ENCODE assay signal across 8 mouse cellular contexts in genomic region chr14:52315283-52315780, GRCm38 (mm10). TPM values are rescaled to one million over a fixed set of nuclear protein-coding genes. Genes with fewer than 3 reads are reported as not detected.
A peak's percentile ranks its signal among the peaks of the same experiment; 100 is the strongest.
DNase-seq lines count a peak whose midpoint lies in the region; ATAC-seq lines count a peak whose summit lies in the region.

No protein-coding gene starts in this region.

- DNase-seq in heart, adult 11 months = peak; percentile 90
- no peak for DNase-seq in heart, postnatal 14 days
- DNase-seq in thymus, postnatal 14 days = peak; percentile 20
- DNase-seq in thymus, postnatal 10 days (ENCODE audit: low spot score in 2 of 2) = no peak
- DNase-seq in liver, embryonic 13.5 days = no peak
- no peak for DNase-seq in embryo, embryonic 10 days (ENCODE audit: low spot score)
- DNase-seq in thymus, postnatal 36 days = no peak
- DNase-seq in layer of hippocampus, adult 9-10 months (ENCODE audit: low spot score) = no peak

- peak overlapping the region; percentile 81 for H3K4me2 ChIP-seq in liver, embryonic 13.5 days

- no peaks in the 10 kb centered on the region for H3K9me3 ChIP-seq in liver, embryonic 13.5 days (replicated peaks)

- intact Hi-C loops in heart, postnatal 14 days (cut with DNase I) = no loop called here

- no peak overlapping the region for H3K27ac ChIP-seq in liver, embryonic 13.5 days

- H3K4me3 ChIP-seq in liver, embryonic 13.5 days (replicated peaks) = peak overlapping the region; percentile 63

- H3K27me3 ChIP-seq in liver, embryonic 13.5 days = peaks cover 51% of the 10 kb centered on the region

- 8% methylated on average over 17 of the region's 17 CpGs for WGBS in liver, embryonic 13.5 days (ENCODE audit: insufficient replicate concordance)

- peaks cover 24% of the 10 kb centered on the region for H3K4me1 ChIP-seq in liver, embryonic 13.5 days (replicated peaks)

- H3K36me3 ChIP-seq in liver, embryonic 13.5 days = peaks cover 10% of the 10 kb centered on the region; the same call in 1 of the 2 replicates

- ATAC-seq in liver, embryonic 13.5 days (ENCODE audit: low read depth) = 0 out of 2 replicates have a peak, but pooled peaks have one; percentile 4

- peak overlapping the region; percentile 60 for H3K9ac ChIP-seq in liver, embryonic 13.5 days

RNA-seq across cellular contexts. Expression of gene Mettl3, which starts 10.4 kb away (rescaled TPM):
- total RNA-seq in heart, postnatal 14 days (2021) = 10 to 100 TPM; 19.1 to 19.5 TPM
- polyA plus RNA-seq in liver, embryonic 13.5 days (2015; fragmentation: Nextera tagmentation; extraction: Ambion mirVana) = 20.6 and 21.9 TPM in 2 replicates

RNA-seq across cellular contexts. Expression of gene Sall2, which starts 13.2 kb away (rescaled TPM):
- total RNA-seq in heart, postnatal 14 days (2021) = 1 to 10 TPM; 2.2 to 2.9 TPM
- polyA plus RNA-seq in liver, embryonic 13.5 days (2015; fragmentation: Nextera tagmentation; extraction: Ambion mirVana) = 1.2 and 1.5 TPM in 2 replicates

RNA-seq across cellular contexts. Expression of gene Rab2b, which starts 36.0 kb away (rescaled TPM):
- total RNA-seq in heart, postnatal 14 days (2021) = 1 to 10 TPM; 5.5 to 7.1 TPM
- polyA plus RNA-seq in liver, embryonic 13.5 days (2015; fragmentation: Nextera tagmentation; extraction: Ambion mirVana) = 2.6 and 3.0 TPM in 2 replicates

RNA-seq across cellular contexts. Expression of gene Tox4, which starts 36.4 kb away (rescaled TPM):
- total RNA-seq in heart, postnatal 14 days (2021) = 10 to 100 TPM; 35.5 to 36.7 TPM
- polyA plus RNA-seq in liver, embryonic 13.5 days (2015; fragmentation: Nextera tagmentation; extraction: Ambion mirVana) = 19.8 and 20.5 TPM in 2 replicates

RNA-seq across cellular contexts. Expression of gene Olfr1513, which starts 40.9 kb away (rescaled TPM):
- not detected for total RNA-seq in heart, postnatal 14 days (2021)
- not detected in 2 replicates for polyA plus RNA-seq in liver, embryonic 13.5 days (2015; fragmentation: Nextera tagmentation; extraction: Ambion mirVana)

Comparison
In these comparisons a context has a peak if more than half of its experiments do, and no peak if none do; other contexts are left out.
1. DNase-seq: peak in heart, adult 11 months (single experiment) and thymus, postnatal 14 days (single experiment); none in heart, postnatal 14 days (0 of 2), thymus, postnatal 10 days (0 of 2), liver, embryonic 13.5 days (single experiment), embryo, embryonic 10 days (single experiment), thymus, postnatal 36 days (0 of 2) and layer of hippocampus, adult 9-10 months (single experiment).